ENCODE assay signal across 24 mouse cellular contexts in genomic region chr1:178637293-178637692, GRCm38 (mm10).
"Had no signal": no experiment of that assay in that cellular context is flagged by ENCODE, and none has a peak within 500 bp of the region (broad histone marks: within the 10 kb centered on the region; RNA-seq: fewer than 3 reads in every experiment).

No protein-coding gene starts in this region.

- H3K27me3 ChIP-seq: heart, embryonic 13.5 days; heart, embryonic 15.5 days; hindbrain, embryonic 13.5 days; hindbrain, embryonic 15.5 days; kidney, embryonic 15.5 days; limb, embryonic 12.5 days had no signal

- H3K4me2 ChIP-seq: heart, embryonic 13.5 days; heart, embryonic 15.5 days; hindbrain, embryonic 13.5 days; hindbrain, embryonic 15.5 days; kidney, embryonic 15.5 days; limb, embryonic 12.5 days had no signal

- H3K9ac ChIP-seq: heart, embryonic 13.5 days; heart, embryonic 15.5 days; hindbrain, embryonic 13.5 days; hindbrain, embryonic 15.5 days; kidney, embryonic 15.5 days; limb, embryonic 12.5 days had no signal

- H3K36me3 ChIP-seq: heart, embryonic 10.5 days; heart, embryonic 13.5 days; heart, embryonic 15.5 days; hindbrain, embryonic 13.5 days; hindbrain, embryonic 15.5 days; kidney, embryonic 15.5 days; limb, embryonic 12.5 days had no signal

- H3K4me3 ChIP-seq: gastrocnemius, adult 2 months; heart, embryonic 10.5 days; heart, embryonic 13.5 days; heart, embryonic 15.5 days; hindbrain, embryonic 13.5 days; hindbrain, embryonic 15.5 days; kidney, embryonic 15.5 days; left cerebral cortex, adult 2 months; limb, embryonic 10.5 days; limb, embryonic 12.5 days had no signal

- DNase-seq: gastrocnemius, adult 2 months; gastrocnemius, postnatal 10 days; gastrocnemius, postnatal 25 days; heart, adult 18-20 months; heart, postnatal 14 days; heart, postnatal 36 days; kidney, adult 11 months; kidney, adult 2 months; kidney, adult 9 months; kidney, postnatal 14 days; kidney, postnatal 36 days; layer of hippocampus, adult 9-11 months had no signal

- H3K9me3 ChIP-seq: heart, embryonic 10.5 days; heart, embryonic 13.5 days; heart, embryonic 15.5 days; hindbrain, embryonic 13.5 days; hindbrain, embryonic 15.5 days; kidney, embryonic 15.5 days; limb, embryonic 10.5 days; limb, embryonic 12.5 days had no signal

- ATAC-seq: hindbrain, postnatal 0 days; intestine, embryonic 16.5 days had no signal

- H3K27ac ChIP-seq: gastrocnemius, adult 2 months; heart, embryonic 10.5 days; heart, embryonic 13.5 days; heart, embryonic 15.5 days; hindbrain, embryonic 13.5 days; hindbrain, embryonic 15.5 days; hindbrain, postnatal 0 days; kidney, embryonic 15.5 days; kidney, postnatal 0 days; left cerebral cortex, adult 2 months; limb, embryonic 10.5 days; limb, embryonic 12.5 days had no signal
